Mouse (Mus musculus): Measurements from ENCODE around the gene Fcmr. TPM values are rescaled to one million over a fixed set of nuclear protein-coding genes. Genes with fewer than 3 reads are reported as not detected.

Gene Fcmr
- total RNA-seq, 2 experiments from 2014 or later: 0.50 to 1.0 TPM

Other genes starting within 250 kb of the Fcmr start
- gene Zp3r, start 236.0 kb upstream of the Fcmr start, total RNA-seq (2021): not detected
- gene C4bp, start 204.0 kb upstream of the Fcmr start, total RNA-seq (2021): 1 to 10 TPM in 1 of 2 experiments, under 1 TPM in 1; 0.50 to 4.1 TPM
- under 1 TPM in 1 of 2 experiments, not detected in 1; 0.17 TPM for gene Gm29427, start 149.9 kb upstream of the Fcmr start, total RNA-seq (2021)
- 10 to 100 TPM in 1 of 2 experiments, 1 to 10 TPM in 1; 9.7 to 10.3 TPM for gene Yod1, start 148.3 kb upstream of the Fcmr start, total RNA-seq (2021)
- gene Pfkfb2, start 136.4 kb upstream of the Fcmr start, total RNA-seq (2021): 10 to 100 TPM; 26.8 to 27.3 TPM
- 1 to 10 TPM; 2.0 to 3.3 TPM for gene AA986860, start 133.7 kb upstream of the Fcmr start, total RNA-seq (2021)
- not detected for gene Fcamr, start 64.8 kb upstream of the Fcmr start, total RNA-seq (2021)
- 1 to 10 TPM in 1 of 2 experiments, under 1 TPM in 1; 0.53 to 1.2 TPM for gene Pigr, start 39.0 kb upstream of the Fcmr start, total RNA-seq (2021)
- gene Il24, start 21.8 kb downstream of the Fcmr start, total RNA-seq (2021): not detected
- not detected for gene Il20, start 45.8 kb downstream of the Fcmr start, total RNA-seq (2021)
- gene Il19, start 74.4 kb downstream of the Fcmr start, total RNA-seq (2021): not detected
- gene Il10, start 154.2 kb downstream of the Fcmr start, total RNA-seq (2021): not detected
- 100 to 1,000 TPM; 152 to 160 TPM for gene Mapkapk2, start 232.2 kb downstream of the Fcmr start, total RNA-seq (2021)